Mouse (Mus musculus) adrenal gland (tissue): ENCODE results near the gene Poc1b.

Source experiments
- intact Hi-C: fragments of 180-260 bp; cut with DNase I; formaldehyde crosslinking; loops from one replicate; pipeline ENCODE4 v1.15.1; 2025
- long read RNA-seq, 2 experiments: library from polyadenylated mRNA; unstranded; transcript quantifications; one replicate each; pipeline ENCODE4 v2.0.0; 2020; ENCODE audit warnings: borderline replicate concordance in 1 of 2; ENCODE audit not compliant: insufficient replicate concordance in 1 of 2

Poc1b gene
- long read RNA-seq, experiment 1, partial matches to known transcripts: 1 of 6 reads
- long read RNA-seq, experiment 1, other reads (novel, unspliced or antisense): 0 of 6 reads
- long read RNA-seq, experiment 2, partial matches to known transcripts: 1 of 1 reads
- long read RNA-seq, experiment 2, other reads (novel, unspliced or antisense): 0 of 1 reads

- intact Hi-C loops: loop anchor here (10.0 kb wide), 1 partner anchor 478 kb away; no protein-coding TSS in a partner anchor
Observed at GRCm38 (mm10) chr10:99106703-99107631, at the start of gene Poc1b. Gene Poc1b, plus strand, starts transcription at chr10:99107036.

- intact Hi-C loops: no loop called here
Observed at GRCm38 (mm10) chr10:99060588-99060987, 46.2 kb upstream of the Poc1b start.

GRCm38 (mm10) chr10:99061418-99061817 lies 45.4 kb upstream of the Poc1b start:
- intact Hi-C loops: no loop called here

- intact Hi-C loops: no loop called here
Observed at GRCm38 (mm10) chr10:99062546-99062945, 44.3 kb upstream of the Poc1b start.

- intact Hi-C loops: no loop called here
Observed at GRCm38 (mm10) chr10:99076113-99076895, 30.5 kb upstream of the Poc1b start.

- intact Hi-C loops: no loop called here
Observed at GRCm38 (mm10) chr10:99078621-99079020, 28.2 kb upstream of the Poc1b start.

- intact Hi-C loops: no loop called here
Observed at GRCm38 (mm10) chr10:99081569-99081990, 25.3 kb upstream of the Poc1b start.

GRCm38 (mm10) chr10:99083431-99084003 lies 23.3 kb upstream of the Poc1b start:
- intact Hi-C loops: loop anchor here (2.0 kb wide), 2 partner anchors 589 to 1371 kb away; no protein-coding TSS in a partner anchor

GRCm38 (mm10) chr10:99084397-99085239 lies 22.2 kb upstream of the Poc1b start:
- intact Hi-C loops: loop anchor here (2.0 to 5.0 kb wide), 3 partner anchors 167 to 1372 kb away; no protein-coding TSS in a partner anchor

- intact Hi-C loops: loop anchor here (2.0 to 5.0 kb wide), 3 partner anchors 168 to 1372 kb away; no protein-coding TSS in a partner anchor
Observed at GRCm38 (mm10) chr10:99085240-99085587, 21.6 kb upstream of the Poc1b start.

GRCm38 (mm10) chr10:99086029-99086428 lies 20.8 kb upstream of the Poc1b start:
- intact Hi-C loops: loop anchor here (5.0 kb wide), 1 partner anchor 169 kb away; no protein-coding TSS in a partner anchor

- intact Hi-C loops: loop anchor here (5.0 kb wide), 1 partner anchor 173 kb away; no protein-coding TSS in a partner anchor
Observed at GRCm38 (mm10) chr10:99089906-99090305, 16.9 kb upstream of the Poc1b start.

GRCm38 (mm10) chr10:99093364-99093763 lies 13.5 kb upstream of the Poc1b start:
- intact Hi-C loops: no loop called here

GRCm38 (mm10) chr10:99095114-99095513 lies 11.7 kb upstream of the Poc1b start:
- intact Hi-C loops: loop anchor here (5.0 kb wide), 1 partner anchor 57 kb away; no protein-coding TSS in a partner anchor

GRCm38 (mm10) chr10:99097374-99097773 lies 9.5 kb upstream of the Poc1b start:
- intact Hi-C loops: loop anchor here (2.0 to 5.0 kb wide), 2 partner anchors 55 to 521 kb away; no protein-coding TSS in a partner anchor

- intact Hi-C loops: loop anchor here (10.0 kb wide), 1 partner anchor 479 kb away; no protein-coding TSS in a partner anchor
Observed at GRCm38 (mm10) chr10:99105522-99105921, 1.3 kb upstream of the Poc1b start.

GRCm38 (mm10) chr10:99106311-99106702 lies 529 bp upstream of the Poc1b start:
- intact Hi-C loops: loop anchor here (10.0 kb wide), 1 partner anchor 478 kb away; no protein-coding TSS in a partner anchor

GRCm38 (mm10) chr10:99107964-99108363 lies 1.1 kb downstream of the Poc1b start, which contains the start of gene Galnt4:
Gene Galnt4, plus strand, starts transcription at chr10:99108159.
- intact Hi-C loops: loop anchor here (10.0 kb wide), 1 partner anchor 477 kb away; no protein-coding TSS in a partner anchor

- intact Hi-C loops: loop anchor here (10.0 kb wide), 1 partner anchor 476 kb away; no protein-coding TSS in a partner anchor
Observed at GRCm38 (mm10) chr10:99108431-99108982, 1.7 kb downstream of the Poc1b start.
